Mouse (Mus musculus) left cerebral cortex, postnatal 4 days (tissue): Measurements from ENCODE around the gene Gstt1. TPM values are rescaled to one million over a fixed set of nuclear protein-coding genes. Genes with fewer than 3 reads are reported as not detected.
"Not testable (repeated sequence)": the region's sequence is repeated elsewhere in the genome, so short reads cannot be mapped to it uniquely, and the experiment has no call there.

Experiments used
- DNase-seq: peaks from one replicate; pipeline ENCODE4 v3.0.0-alpha.2; 2022
- intact Hi-C: fragments of 180-260 bp; cut with DNase I; formaldehyde crosslinking; loops from one replicate; pipeline ENCODE4 v1.15.1; 2025
- total RNA-seq, 2 experiments: library from RNA; stranded (reverse); gene quantifications; 2 replicates each; pipeline ENCODE4 v1.2.3; 2021

The Gstt1 gene
- total RNA-seq, 2 experiments from 2014 or later = 6.6 to 9.4 TPM

DNA sequence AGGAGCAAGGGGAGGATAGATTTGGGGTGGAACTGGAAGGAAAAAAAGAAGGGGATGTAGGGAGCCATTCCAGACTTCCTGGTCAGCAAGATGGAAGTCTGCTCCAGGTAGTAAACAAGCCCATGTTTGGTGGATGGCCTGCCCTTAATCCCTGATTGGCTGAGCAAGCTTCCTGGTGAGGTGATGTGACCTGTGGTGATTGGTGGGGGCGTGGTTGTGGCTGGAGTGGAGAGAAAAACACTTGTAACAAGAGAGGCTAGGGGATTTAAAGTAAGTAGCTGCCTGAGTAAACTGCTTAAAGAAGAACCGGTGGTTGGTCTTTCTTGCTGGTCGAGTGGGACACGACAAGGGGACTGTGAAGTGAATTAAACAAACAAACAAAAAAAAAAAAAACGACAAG is 30.6 kb downstream of the Gstt1 start:
- intact Hi-C loops, DNase-seq: not testable (repeated sequence)

DNA sequence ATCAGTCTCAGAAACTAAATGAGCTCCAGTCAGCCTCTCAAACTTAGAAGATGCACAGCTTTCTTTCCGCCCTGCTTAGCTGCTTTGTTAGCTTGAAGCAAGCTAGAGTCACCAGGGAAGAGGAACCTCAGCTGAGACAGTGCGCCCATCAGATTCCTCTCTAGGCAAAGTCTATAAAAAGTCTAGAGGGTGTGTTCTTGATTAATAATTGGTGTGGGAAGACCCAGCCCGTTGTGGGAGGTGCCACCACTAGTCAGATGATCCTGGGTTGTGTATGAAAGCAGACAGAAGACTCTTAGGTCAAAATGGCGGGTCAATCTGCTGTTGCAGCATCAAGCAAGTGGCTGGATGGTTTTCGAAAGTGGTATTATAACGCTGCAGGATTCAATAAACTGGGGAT is 31.5 kb downstream of the Gstt1 start:
- DNase-seq = no peak
- intact Hi-C loops = no loop called here

- DNase-seq = peak; percentile 77
- intact Hi-C loops = no loop called here
Observed at GRCm38 (mm10) chr10:75764519-75765473, 33.6 kb downstream of the Gstt1 start.

- DNase-seq = peak; percentile 98
- intact Hi-C loops = no loop called here
Observed at GRCm38 (mm10) chr10:75763682-75764518, 34.5 kb downstream of the Gstt1 start, which contains the start of gene Cabin1. Cabin1 (minus strand) TSS chr10:75764341.

GRCm38 (mm10) chr10:75762413-75762812 is 36.0 kb downstream of the Gstt1 start:
- intact Hi-C loops = no loop called here

DNA sequence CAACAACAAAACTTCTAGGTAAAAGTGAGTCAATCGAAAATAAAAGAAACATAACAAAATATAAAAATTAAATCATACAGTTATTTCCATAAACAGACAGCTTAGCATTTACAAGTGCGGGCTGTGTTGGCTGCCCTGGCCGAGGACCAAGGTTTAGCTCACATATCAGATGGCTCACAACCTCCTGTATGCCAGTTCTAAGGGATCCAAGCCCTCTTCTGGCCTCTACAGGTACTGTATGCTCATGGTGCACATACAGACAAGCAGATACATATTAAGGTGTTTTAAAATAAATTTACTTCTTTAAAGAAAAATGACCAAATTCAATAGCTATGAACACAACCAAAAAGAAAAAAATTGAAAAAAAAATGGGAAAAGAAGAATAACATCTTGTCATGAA is 38.1 kb downstream of the Gstt1 start:
- intact Hi-C loops = no loop called here
- no peak for DNase-seq

More at GRCm38 (mm10) chr10:75762413-75762812, 36.0 kb downstream of the Gstt1 start:
- DNase-seq = no peak

DNA sequence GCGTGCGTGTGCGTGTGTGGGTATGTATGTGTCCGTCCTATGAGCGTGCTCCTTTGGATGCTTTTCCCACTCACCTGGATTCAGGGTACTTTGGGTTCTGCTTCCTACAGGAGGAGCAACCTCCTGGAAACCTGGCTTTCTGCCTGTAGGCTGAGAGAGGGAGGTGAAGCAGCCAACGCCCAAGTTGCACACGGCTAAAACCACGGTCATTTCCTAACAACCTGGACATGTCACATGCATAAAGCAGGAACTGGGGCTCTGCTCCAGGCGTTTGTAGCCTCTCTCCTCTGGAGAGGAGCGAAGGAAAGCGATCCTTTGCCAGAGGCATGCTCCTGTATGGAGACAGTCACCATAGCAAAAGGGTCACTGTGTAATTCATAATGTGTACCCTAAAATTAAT is 41.7 kb downstream of the Gstt1 start:
- intact Hi-C loops = no loop called here
- no peak for DNase-seq

DNA sequence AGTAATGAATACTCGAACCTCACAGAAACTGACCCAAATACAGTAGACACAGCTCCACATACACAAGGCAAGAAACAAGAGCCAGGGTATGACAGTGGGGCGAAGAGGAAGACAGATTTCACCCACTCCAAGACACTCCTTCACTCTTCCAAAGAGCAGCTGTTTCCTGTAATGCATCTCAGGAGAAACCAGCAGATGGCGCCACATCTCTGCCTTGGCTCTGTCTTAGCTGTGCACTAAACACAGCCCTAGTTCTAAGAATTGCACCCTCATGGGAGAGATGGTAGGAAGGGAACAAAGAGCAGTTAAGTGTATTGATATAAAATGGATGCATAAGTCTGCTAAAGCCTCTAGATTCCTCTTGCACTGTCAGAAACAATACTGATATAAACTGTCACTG is 54.4 kb downstream of the Gstt1 start:
- peak; percentile 84 for DNase-seq
- intact Hi-C loops = loop anchor here (5.0 kb wide), 1 partner anchor 108 kb away; no protein-coding TSS in a partner anchor

GRCm38 (mm10) chr10:75743369-75743768 is 55.0 kb downstream of the Gstt1 start:
- no peak for DNase-seq
- intact Hi-C loops = loop anchor here (5.0 kb wide), 1 partner anchor 109 kb away; no protein-coding TSS in a partner anchor

- DNase-seq = no peak
- intact Hi-C loops = loop anchor here (5.0 kb wide), 1 partner anchor 111 kb away; no protein-coding TSS in a partner anchor
Observed at GRCm38 (mm10) chr10:75740866-75741265, 57.5 kb downstream of the Gstt1 start.

Other genes with a start within 250 kb of the Gstt1 start
- 10 to 100 TPM; 46.4 to 49.0 TPM for gene Lrrc75b, start 238.3 kb downstream of the Gstt1 start, total RNA-seq
- 1 to 10 TPM; 3.1 to 3.5 TPM for gene Ggt1, start 237.0 kb downstream of the Gstt1 start, total RNA-seq
- gene Ggt5, start 209.2 kb downstream of the Gstt1 start, total RNA-seq = 1 to 10 TPM; 1.9 to 3.0 TPM
- gene Susd2, start 154.6 kb downstream of the Gstt1 start, total RNA-seq = 1 to 10 TPM; 1.6 to 2.5 TPM
- 100 to 1,000 TPM in 1 of 2 experiments, 10 to 100 TPM in 1; 93.1 to 101 TPM for gene Cabin1, start 34.2 kb downstream of the Gstt1 start, total RNA-seq
- 10 to 100 TPM; 34.0 to 36.1 TPM for gene Ddt, start 25.2 kb downstream of the Gstt1 start, total RNA-seq
- not detected for gene Gm20441, start 17.6 kb downstream of the Gstt1 start, total RNA-seq
- gene Gstt3, start 17.2 kb downstream of the Gstt1 start, total RNA-seq = under 1 TPM; 0.60 to 0.70 TPM
- gene Gstt4, start 24.0 kb upstream of the Gstt1 start, total RNA-seq = not detected
- gene Gstt2, start 38.8 kb upstream of the Gstt1 start, total RNA-seq = 1 to 10 TPM; 3.6 to 4.3 TPM
- gene Mif, start 61.7 kb upstream of the Gstt1 start, total RNA-seq = 100 to 1,000 TPM; 844 to 864 TPM
- gene Derl3, start 94.8 kb upstream of the Gstt1 start, total RNA-seq = 1 to 10 TPM; 2.1 to 2.7 TPM
- gene Smarcb1, start 123.0 kb upstream of the Gstt1 start, total RNA-seq = 100 to 1,000 TPM; 138 to 139 TPM
- 10 to 100 TPM; 39.2 to 59.6 TPM for gene Chchd10, start 134.5 kb upstream of the Gstt1 start, total RNA-seq
- 10 to 100 TPM in 1 of 2 experiments, 1 to 10 TPM in 1; 9.9 to 10.7 TPM for gene Mmp11, start 137.9 kb upstream of the Gstt1 start, total RNA-seq
- 1 to 10 TPM in 1 of 2 experiments, under 1 TPM in 1; 0.48 to 1.1 TPM for gene Gm867, start 142.1 kb upstream of the Gstt1 start, total RNA-seq
- not detected for gene Vpreb3, start 144.5 kb upstream of the Gstt1 start, total RNA-seq
- not detected for gene Gm5134, start 155.9 kb upstream of the Gstt1 start, total RNA-seq
- gene Zfp280b, start 234.1 kb upstream of the Gstt1 start, total RNA-seq = 10 to 100 TPM; 10.3 to 11.4 TPM